ENCODE assay signal across 12 mouse cellular contexts in the genomic region with DNA sequence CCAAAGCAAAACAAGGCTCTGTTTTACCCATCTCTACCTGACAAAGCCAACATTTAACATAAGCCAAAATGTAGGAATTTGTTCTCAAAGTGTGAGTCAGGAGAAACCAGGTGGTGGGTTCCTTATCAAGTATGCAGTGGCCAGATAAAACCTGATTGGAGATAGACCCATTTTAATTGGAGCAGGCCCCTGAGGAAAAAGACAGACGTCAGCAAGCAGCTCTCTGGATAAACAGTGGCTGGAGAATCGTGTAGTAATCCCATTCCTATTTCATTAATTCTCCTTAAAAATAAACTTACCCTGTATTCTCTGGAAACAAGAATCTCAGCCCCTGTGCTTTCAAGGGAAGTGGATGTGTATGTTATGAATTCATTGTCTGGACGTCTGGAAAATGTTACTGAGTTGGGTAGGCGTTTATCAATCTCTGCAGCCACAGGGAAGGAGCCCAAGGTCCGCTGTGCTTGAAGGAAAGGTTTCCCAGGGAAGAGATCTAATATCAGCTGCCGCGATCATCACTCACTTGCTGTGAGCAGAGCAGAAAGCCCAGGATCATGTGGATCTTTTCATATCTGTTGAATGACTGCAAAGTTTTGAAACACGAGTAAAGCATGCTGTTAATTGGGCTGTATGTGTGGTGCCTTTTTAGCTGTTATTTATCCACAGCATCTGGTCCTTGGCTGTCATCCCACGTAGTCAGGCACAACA.
A peak's percentile ranks its signal among the peaks of the same experiment; 100 is the strongest.
DNase-seq lines count a peak whose midpoint lies in the region; TF ChIP-seq lines count a peak whose summit lies in the region.
"Had no signal": no experiment of that assay in that cellular context is flagged by ENCODE, and none has a peak within 500 bp of the region (broad histone marks: within the 10 kb centered on the region; RNA-seq: fewer than 3 reads in every experiment).

No protein-coding gene starts in this region.

- TF ChIP-seq CTCF in thymus, adult 2 months (IDR thresholded peaks at IDR 0.05; ENCODE audit: borderline replicate concordance, control insufficient read depth, extremely low read depth, insufficient read depth, low read length, poor library complexity), result no peak

- 90% methylated on average over 9 of the region's 9 CpGs for WGBS in thymus, adult 2 months

- H3K4me3 ChIP-seq in thymus, adult 2 months (ENCODE audit: control insufficient read depth, insufficient read depth, low read length), result no peak overlapping the region
- H3K4me3 ChIP-seq: erythroblast, embryonic 14.5 days; midbrain, embryonic 12.5 days had no signal

- peak; percentile 24 for DNase-seq in embryo, embryonic 11 days
- DNase-seq in embryo, embryonic 9.5 days (ENCODE audit: extremely low spot score), result no peak
- DNase-seq in layer of hippocampus, postnatal 10 days (ENCODE audit: low spot score in 2 of 2), result peak; percentile 9 to 20
- DNase-seq in layer of hippocampus, postnatal 25 days (ENCODE audit: extremely low spot score in 1 of 2, low spot score in 1 of 2), result no peak
- peak; percentile 2 to 28 for DNase-seq in heart, postnatal 36 days
- peak; percentile 12 for DNase-seq in mesoderm, embryonic 11.5 days (ENCODE audit: low read depth, low spot score)
- DNase-seq in thymus, adult 2 months, result no peak
- no peak for DNase-seq in right cerebral cortex, postnatal 36 days (ENCODE audit: low spot score in 2 of 2)
- DNase-seq: left cerebral cortex, postnatal 4 days had no signal

- H3K36me3 ChIP-seq in thymus, adult 2 months (ENCODE audit: control insufficient read depth, insufficient read depth, low read length), result no peaks in the 10 kb centered on the region
- H3K36me3 ChIP-seq: midbrain, embryonic 12.5 days had no signal

- intact Hi-C loops in heart, postnatal 36 days (cut with DNase I), result loop anchor here (2.0 kb wide), 1 partner anchor 158 kb away; the partner anchor contains the start of gene Pde3a

- H3K27ac ChIP-seq in thymus, adult 2 months (ENCODE audit: control insufficient read depth, insufficient read depth, low read length), result no peak overlapping the region
- H3K27ac ChIP-seq: midbrain, embryonic 12.5 days had no signal

- H3K4me1 ChIP-seq in thymus, adult 2 months (replicated peaks; ENCODE audit: control insufficient read depth, insufficient read depth, low read length), result no peaks in the 10 kb centered on the region
- H3K4me1 ChIP-seq: midbrain, embryonic 12.5 days had no signal

- TF ChIP-seq POLR2A in thymus, adult 2 months (IDR thresholded peaks at IDR 0.05; ENCODE audit: control insufficient read depth, extremely low read depth, insufficient read depth, low read length, poor library complexity), result no peak

- no peaks in the 10 kb centered on the region for H3K27me3 ChIP-seq in thymus, adult 2 months (ENCODE audit: control insufficient read depth, insufficient read depth, low read length)
- H3K27me3 ChIP-seq: midbrain, embryonic 12.5 days; Patski had no signal

Comparison
In these comparisons a context has a peak if more than half of its experiments do, and no peak if none do; other contexts are left out.
1. DNase-seq: peak in embryo, embryonic 11 days (single experiment), layer of hippocampus, postnatal 10 days (2 of 2), heart, postnatal 36 days (2 of 2) and mesoderm, embryonic 11.5 days (single experiment); none in embryo, embryonic 9.5 days (single experiment), layer of hippocampus, postnatal 25 days (0 of 2), thymus, adult 2 months (single experiment) and right cerebral cortex, postnatal 36 days (0 of 2).